ENCODE assay signal across 8 mouse cellular contexts in the genomic region with DNA sequence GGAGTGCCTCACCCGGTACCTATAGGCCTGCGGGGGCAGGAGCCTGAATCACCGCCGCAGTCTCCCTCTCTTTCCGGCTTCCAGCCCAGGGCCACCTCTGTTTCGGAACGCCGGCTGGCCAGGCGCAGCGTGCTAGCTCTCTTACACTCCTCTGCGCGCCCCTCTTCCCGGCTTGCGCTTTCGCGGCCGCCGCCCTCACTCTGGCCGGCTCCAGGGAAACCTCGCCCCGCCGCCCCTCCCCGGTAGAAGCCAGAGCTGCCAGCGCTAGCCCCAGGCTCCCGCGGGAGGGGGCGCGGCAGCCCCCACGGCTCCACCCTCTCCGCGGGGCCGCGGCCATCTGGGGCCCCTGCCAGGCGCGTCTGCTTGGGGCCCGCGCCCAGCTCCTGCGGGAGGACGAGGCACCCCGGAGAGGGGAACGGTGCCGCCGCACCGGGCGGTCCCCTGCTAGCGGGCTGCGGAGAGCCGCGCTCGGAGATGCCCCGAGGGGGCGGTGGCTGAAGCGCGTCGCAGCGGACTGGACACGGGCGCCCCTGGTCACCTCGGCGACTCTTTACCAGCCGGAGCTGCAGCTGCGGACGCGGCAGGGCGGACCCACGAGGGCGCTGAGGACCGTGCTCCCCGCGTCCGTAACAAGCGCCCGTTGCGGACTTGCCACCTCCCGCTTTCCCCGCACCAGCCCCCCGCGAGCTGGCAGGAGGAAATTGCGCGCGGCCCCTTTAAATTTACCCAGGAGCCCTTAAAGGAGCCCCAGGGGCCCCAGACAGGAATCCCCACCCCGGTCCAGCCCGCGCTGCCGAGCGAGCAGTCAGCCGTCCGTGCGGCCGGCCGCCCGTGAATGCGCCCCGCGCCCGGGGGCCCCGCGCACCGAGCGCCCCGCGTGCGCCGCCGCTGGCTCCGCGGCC. TPM values are rescaled to one million over a fixed set of nuclear protein-coding genes. Genes with fewer than 3 reads are reported as not detected.
A peak's percentile ranks its signal among the peaks of the same experiment; 100 is the strongest.
DNase-seq lines count a peak whose midpoint lies in the region; ATAC-seq lines count a peak whose summit lies in the region.

A gene (plus strand): TSS at position 792 of the 902 bp plus-strand sequence.

- 0 out of 2 replicates have a peak, but pooled peaks cover 3% of the 10 kb centered on the region for H3K36me3 ChIP-seq in embryonic facial prominence, embryonic 15.5 days
- H3K36me3 ChIP-seq in heart, embryonic 10.5 days = peaks cover 23% of the 10 kb centered on the region
- H3K36me3 ChIP-seq in kidney, embryonic 15.5 days = peaks cover 24% of the 10 kb centered on the region
- H3K36me3 ChIP-seq in liver, embryonic 12.5 days = peaks cover 22% of the 10 kb centered on the region
- H3K36me3 ChIP-seq in neural tube, embryonic 12.5 days = peaks cover 21% of the 10 kb centered on the region

- H3K27ac ChIP-seq in embryonic facial prominence, embryonic 15.5 days (replicated peaks) = peak within 1 kb of the TSS; percentile 94
- peak within 1 kb of the TSS; percentile 99 for H3K27ac ChIP-seq in heart, embryonic 10.5 days
- peak within 1 kb of the TSS; percentile 96 for H3K27ac ChIP-seq in kidney, embryonic 15.5 days
- peak within 1 kb of the TSS; percentile 80 for H3K27ac ChIP-seq in liver, embryonic 12.5 days
- H3K27ac ChIP-seq in neural tube, embryonic 12.5 days = peak within 1 kb of the TSS; percentile 97

- H3K27me3 ChIP-seq in embryonic facial prominence, embryonic 15.5 days = no peaks in the 10 kb centered on the region
- peaks cover 7% of the 10 kb centered on the region; the same call in 1 of the 2 replicates for H3K27me3 ChIP-seq in heart, embryonic 10.5 days (ENCODE audit: insufficient read depth, poor library complexity, severe bottlenecking)
- no peaks in the 10 kb centered on the region for H3K27me3 ChIP-seq in kidney, embryonic 15.5 days
- H3K27me3 ChIP-seq in liver, embryonic 12.5 days (replicated peaks) = peaks cover 56% of the 10 kb centered on the region
- no peaks in the 10 kb centered on the region for H3K27me3 ChIP-seq in neural tube, embryonic 12.5 days (replicated peaks)

- peak; percentile 58 to 60 for DNase-seq in B cell, adult 2 months
- peak; percentile 82 to 88 for DNase-seq in adrenal gland, postnatal 36 days
- DNase-seq in heart, embryonic 10.5 days (ENCODE audit: low spot score) = peak; percentile 92
- DNase-seq in testis, postnatal 10 days (ENCODE audit: low spot score) = peak; percentile 82

- H3K4me3 ChIP-seq in embryonic facial prominence, embryonic 15.5 days (replicated peaks) = peak within 1 kb of the TSS; percentile 86
- H3K4me3 ChIP-seq in heart, embryonic 10.5 days = peak within 1 kb of the TSS; percentile 91
- peak within 1 kb of the TSS; percentile 81 for H3K4me3 ChIP-seq in kidney, embryonic 15.5 days (replicated peaks)
- peak within 1 kb of the TSS; percentile 89 for H3K4me3 ChIP-seq in liver, embryonic 12.5 days
- peak within 1 kb of the TSS; percentile 98 for H3K4me3 ChIP-seq in neural tube, embryonic 12.5 days

- H3K4me2 ChIP-seq in embryonic facial prominence, embryonic 15.5 days (replicated peaks) = peak within 1 kb of the TSS; percentile 85
- H3K4me2 ChIP-seq in kidney, embryonic 15.5 days = peak within 1 kb of the TSS; percentile 75
- H3K4me2 ChIP-seq in liver, embryonic 12.5 days = peak within 1 kb of the TSS; percentile 95
- H3K4me2 ChIP-seq in neural tube, embryonic 12.5 days (replicated peaks) = peak within 1 kb of the TSS; percentile 83

- WGBS in embryonic facial prominence, embryonic 15.5 days = under 1% methylated on average over 103 of the region's 107 CpGs
- 3% methylated on average over 107 of the region's 107 CpGs for WGBS in heart, embryonic 10.5 days
- under 1% methylated on average over 105 of the region's 107 CpGs for WGBS in kidney, embryonic 15.5 days
- under 1% methylated on average over 107 of the region's 107 CpGs for WGBS in liver, embryonic 12.5 days (ENCODE audit: insufficient replicate concordance)
- WGBS in neural tube, embryonic 12.5 days = under 1% methylated on average over 91 of the region's 107 CpGs

- peaks cover 48% of the 10 kb centered on the region for H3K4me1 ChIP-seq in embryonic facial prominence, embryonic 15.5 days
- peaks cover 49% of the 10 kb centered on the region for H3K4me1 ChIP-seq in heart, embryonic 10.5 days
- H3K4me1 ChIP-seq in kidney, embryonic 15.5 days = peaks cover 54% of the 10 kb centered on the region
- peaks cover 60% of the 10 kb centered on the region for H3K4me1 ChIP-seq in liver, embryonic 12.5 days
- peaks cover 44% of the 10 kb centered on the region for H3K4me1 ChIP-seq in neural tube, embryonic 12.5 days

- ATAC-seq in embryonic facial prominence, embryonic 15.5 days (ENCODE audit: insufficient number of reproducible peaks, low FRiP score, low TSS enrichment, low read depth) = peak; percentile 76
- ATAC-seq in kidney, embryonic 15.5 days (replicated peaks; ENCODE audit: low FRiP score) = peak; percentile 74
- ATAC-seq in liver, embryonic 12.5 days = peak; percentile 63
- ATAC-seq in neural tube, embryonic 12.5 days (ENCODE audit: low FRiP score, low read depth) = peak; percentile 61

- H3K9ac ChIP-seq in embryonic facial prominence, embryonic 15.5 days = peak within 1 kb of the TSS; percentile 98
- peak within 1 kb of the TSS; percentile 99 for H3K9ac ChIP-seq in kidney, embryonic 15.5 days
- H3K9ac ChIP-seq in liver, embryonic 12.5 days = peak within 1 kb of the TSS; percentile 86
- peak within 1 kb of the TSS; percentile 98 for H3K9ac ChIP-seq in neural tube, embryonic 12.5 days

- H3K9me3 ChIP-seq in embryonic facial prominence, embryonic 15.5 days (replicated peaks) = no peaks in the 10 kb centered on the region
- H3K9me3 ChIP-seq in heart, embryonic 10.5 days = no peaks in the 10 kb centered on the region
- H3K9me3 ChIP-seq in kidney, embryonic 15.5 days (replicated peaks) = no peaks in the 10 kb centered on the region
- H3K9me3 ChIP-seq in liver, embryonic 12.5 days (replicated peaks) = no peaks in the 10 kb centered on the region
- no peaks in the 10 kb centered on the region for H3K9me3 ChIP-seq in neural tube, embryonic 12.5 days

RNA-seq across cellular contexts. Expression of the gene that starts here (rescaled TPM):
- 10 to 100 TPM; 22.0 to 23.7 TPM for total RNA-seq in adrenal gland, postnatal 36 days (2021)
- polyA plus RNA-seq in embryonic facial prominence, embryonic 15.5 days (2015; fragmentation: Nextera tagmentation; extraction: Ambion mirVana) = 8.3 and 9.5 TPM in 2 replicates
- polyA plus RNA-seq in heart, embryonic 10.5 days (2016; fragmentation: Nextera tagmentation; extraction: Ambion mirVana) = 3.1 and 5.1 TPM in 2 replicates
- 6.0 and 7.4 TPM in 2 replicates for polyA plus RNA-seq in kidney, embryonic 15.5 days (2015; fragmentation: Nextera tagmentation; extraction: Ambion mirVana)
- 1.9 TPM in 2 replicates for polyA plus RNA-seq in liver, embryonic 12.5 days (2016; fragmentation: Nextera tagmentation; extraction: Ambion mirVana)
- 21.6 and 22.7 TPM in 2 replicates for polyA plus RNA-seq in neural tube, embryonic 12.5 days (2016; fragmentation: Nextera tagmentation; extraction: Ambion mirVana)

Comparison
In these comparisons a context has a peak if more than half of its experiments do, and no peak if none do; other contexts are left out.
1. Peak in every context shown above with its lines: DNase-seq, ATAC-seq, H3K4me3 ChIP-seq and H3K27ac ChIP-seq.